8 mouse cellular contexts compared by ENCODE assay signal in the genomic region with DNA sequence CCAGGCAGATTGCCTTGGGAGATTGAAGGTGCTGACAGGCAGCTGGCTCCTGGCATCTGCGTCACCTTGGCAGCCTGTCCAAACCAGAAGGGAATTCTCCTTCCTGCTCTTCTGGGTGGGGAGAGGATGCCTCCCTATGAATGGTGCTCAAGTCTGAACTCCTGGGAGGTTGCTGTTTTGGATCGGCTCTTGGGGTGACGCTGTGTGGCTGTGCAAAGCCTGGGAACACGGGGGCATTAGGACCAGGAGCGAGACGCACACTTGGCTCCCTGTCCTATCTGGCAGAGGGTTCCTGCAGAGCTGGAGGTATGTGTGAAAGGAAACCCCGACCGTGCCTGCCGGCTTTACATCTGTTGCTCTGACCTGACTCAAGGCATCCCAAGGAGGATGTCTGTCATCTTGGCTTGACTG. TPM values are rescaled to one million over a fixed set of nuclear protein-coding genes. Genes with fewer than 3 reads are reported as not detected.
DNase-seq lines count a peak whose midpoint lies in the region; ATAC-seq and TF ChIP-seq lines count a peak whose summit lies in the region.

A gene (plus strand): TSS at position 309 of the 411 bp plus-strand sequence.

- no peak for TF ChIP-seq CTCF in left cerebral cortex, adult 2 months (IDR thresholded peaks at IDR 0.05)
- no peak for TF ChIP-seq CTCF in cerebellum, adult 2 months (IDR thresholded peaks at IDR 0.05; ENCODE audit: borderline replicate concordance, insufficient read depth, low read depth, low read length)
- TF ChIP-seq CTCF in gastrocnemius, adult 2 months (IDR thresholded peaks at IDR 0.05) = no peak
- peak; percentile 4; the same call in 1 of the 2 replicates for TF ChIP-seq CTCF in lung, postnatal 0 days (IDR thresholded peaks at IDR 0.05)

- no peaks in the 10 kb centered on the region for H3K9me3 ChIP-seq in hindbrain, embryonic 15.5 days
- H3K9me3 ChIP-seq in lung, postnatal 0 days (ENCODE audit: low read length) = no peaks in the 10 kb centered on the region

- 0% methylated on average over 9 of the region's 9 CpGs for WGBS in cerebellum, adult 2 months
- 18% methylated on average over 9 of the region's 9 CpGs for WGBS in hindbrain, embryonic 15.5 days
- WGBS in lung, postnatal 0 days = 1% methylated on average over 9 of the region's 9 CpGs

- H3K27me3 ChIP-seq in cerebellum, adult 2 months (ENCODE audit: control insufficient read depth, insufficient read depth, low read length) = no peaks in the 10 kb centered on the region
- H3K27me3 ChIP-seq in hindbrain, embryonic 15.5 days = no peaks in the 10 kb centered on the region
- H3K27me3 ChIP-seq in lung, postnatal 0 days (replicated peaks; ENCODE audit: insufficient read depth, low read length) = no peaks in the 10 kb centered on the region

- peak within 1 kb of the TSS; percentile 3 for H3K4me3 ChIP-seq in left cerebral cortex, adult 2 months
- peak within 1 kb of the TSS; percentile 57 for H3K4me3 ChIP-seq in cerebellum, adult 2 months (replicated peaks; ENCODE audit: insufficient read depth, low read depth, low read length)
- H3K4me3 ChIP-seq in gastrocnemius, adult 2 months = peak within 1 kb of the TSS; percentile 70
- H3K4me3 ChIP-seq in hindbrain, embryonic 15.5 days = no peak within 1 kb of the TSS
- no peak within 1 kb of the TSS for H3K4me3 ChIP-seq in lung, postnatal 0 days (ENCODE audit: low read depth, low read length)

- peak; percentile 47; the same call in 1 of the 2 replicates for ATAC-seq in hindbrain, embryonic 15.5 days (ENCODE audit: low FRiP score, low read depth)
- ATAC-seq in lung, postnatal 0 days = peak; percentile 68
- no peak for ATAC-seq in granulocyte monocyte progenitor cell, adult 5-6 weeks (replicated peaks; ENCODE audit: poor library complexity, severe bottlenecking)

- H3K4me2 ChIP-seq in hindbrain, embryonic 15.5 days = peak within 1 kb of the TSS; percentile 36
- H3K4me2 ChIP-seq in lung, postnatal 0 days (replicated peaks; ENCODE audit: low read depth, low read length) = peak within 1 kb of the TSS; percentile 37

- peaks cover 37% of the 10 kb centered on the region for H3K4me1 ChIP-seq in cerebellum, adult 2 months (ENCODE audit: control insufficient read depth, insufficient read depth, low read length)
- H3K4me1 ChIP-seq in hindbrain, embryonic 15.5 days (replicated peaks) = peaks cover 17% of the 10 kb centered on the region
- no peaks in the 10 kb centered on the region for H3K4me1 ChIP-seq in lung, postnatal 0 days (ENCODE audit: insufficient read depth, low read depth, low read length)

- H3K9ac ChIP-seq in hindbrain, embryonic 15.5 days = no peak within 1 kb of the TSS
- no peak within 1 kb of the TSS for H3K9ac ChIP-seq in lung, postnatal 0 days (replicated peaks; ENCODE audit: low read depth)

- no peak for DNase-seq in left cerebral cortex, adult 2 months (ENCODE audit: extremely low spot score in 1 of 2, low spot score in 2 of 2)
- DNase-seq in left cerebral cortex, adult 8-10 months (ENCODE audit: low spot score in 2 of 2) = no peak
- DNase-seq in cerebellum, adult 2 months = peak; percentile 92 to 96
- DNase-seq in gastrocnemius, adult 2 months = peak; percentile 89
- DNase-seq in lung, postnatal 0 days (ENCODE audit: low spot score) = peak; percentile 65
- no peak for DNase-seq in thymus, postnatal 0 days (ENCODE audit: low spot score)

- intact Hi-C loops in left cerebral cortex, adult 2 months (cut with DNase I) = no loop called here
- intact Hi-C loops in gastrocnemius, adult 2 months (cut with DNase I) = no loop called here

- H3K36me3 ChIP-seq in hindbrain, embryonic 15.5 days = no peaks in the 10 kb centered on the region
- no peaks in the 10 kb centered on the region for H3K36me3 ChIP-seq in lung, postnatal 0 days (ENCODE audit: insufficient read depth, low read length)

- no peak for TF ChIP-seq EP300 in lung, postnatal 0 days (IDR thresholded peaks at IDR 0.05)

- H3K27ac ChIP-seq in left cerebral cortex, adult 2 months = peak within 1 kb of the TSS; percentile 44
- H3K27ac ChIP-seq in cerebellum, adult 2 months (ENCODE audit: insufficient read depth, low read length) = peak within 1 kb of the TSS; percentile 67
- H3K27ac ChIP-seq in gastrocnemius, adult 2 months = peak within 1 kb of the TSS; percentile 82
- 0 out of 2 replicates have a peak within 1 kb of the TSS, but pooled peaks have one; percentile 46 for H3K27ac ChIP-seq in hindbrain, embryonic 15.5 days (replicated peaks)
- H3K27ac ChIP-seq in lung, postnatal 0 days (ENCODE audit: low read length) = no peak within 1 kb of the TSS

- TF ChIP-seq POLR2A in cerebellum, adult 2 months (IDR thresholded peaks at IDR 0.05; ENCODE audit: borderline replicate concordance, insufficient read depth, low read length) = 0 out of 2 replicates have a peak, but pooled peaks have one; percentile 27

RNA-seq across cellular contexts. Expression of the gene that starts here (rescaled TPM):
- 1 to 10 TPM; 2.1 to 2.2 TPM for total RNA-seq in left cerebral cortex, adult 2 months (2021)
- 1 to 10 TPM; 2.4 to 4.9 (median 4.1) TPM for total RNA-seq in left cerebral cortex, adult 8-10 months (2022)
- 14.5 and 16.7 TPM in 2 replicates for polyA plus RNA-seq in cerebellum, adult 2 months (2012; rRNA removed)
- total RNA-seq in gastrocnemius, adult 2 months (2021) = 10 to 100 TPM in 1 of 2 experiments, 1 to 10 TPM in 1; 3.8 to 10.4 TPM
- polyA plus RNA-seq in hindbrain, embryonic 15.5 days (2015; fragmentation: Nextera tagmentation; extraction: Ambion mirVana) = 0.68 and 0.73 TPM in 2 replicates
- polyA plus RNA-seq in lung, postnatal 0 days (2015; fragmentation: Nextera tagmentation; extraction: Ambion mirVana) = 0.44 and 0.73 TPM in 2 replicates
- total RNA-seq in granulocyte monocyte progenitor cell, adult 5-6 weeks (2014; fragmentation: Nextera tagmentation) = not detected in 2 replicates
- not detected in 2 replicates for total RNA-seq in granulocyte monocyte progenitor cell, adult 5-6 weeks (2017)
- 0.82 and 0.86 TPM in 2 replicates for polyA plus RNA-seq in thymus, postnatal 0 days (2015; fragmentation: Nextera tagmentation; extraction: Ambion mirVana)

Comparison
In these comparisons a context has a peak if more than half of its experiments do, and no peak if none do; other contexts are left out.
1. Peak in ATAC-seq, H3K27ac ChIP-seq and H3K4me2 ChIP-seq in hindbrain, embryonic 15.5 days; RNA of the gene not detected or under 1 TPM.
2. Peak in DNase-seq, ATAC-seq and H3K4me2 ChIP-seq in lung, postnatal 0 days; RNA of the gene not detected or under 1 TPM.
3. DNase-seq: peak in cerebellum, adult 2 months (2 of 2) and gastrocnemius, adult 2 months (single experiment); none in left cerebral cortex, adult 2 months (0 of 2), left cerebral cortex, adult 8-10 months (0 of 2) and thymus, postnatal 0 days (single experiment).
4. H3K4me3 ChIP-seq: peak in left cerebral cortex, adult 2 months (single experiment), cerebellum, adult 2 months (single experiment) and gastrocnemius, adult 2 months (single experiment); none in hindbrain, embryonic 15.5 days (single experiment) and lung, postnatal 0 days (single experiment).